ENCODE assay signal across 8 mouse cellular contexts in the genomic region with DNA sequence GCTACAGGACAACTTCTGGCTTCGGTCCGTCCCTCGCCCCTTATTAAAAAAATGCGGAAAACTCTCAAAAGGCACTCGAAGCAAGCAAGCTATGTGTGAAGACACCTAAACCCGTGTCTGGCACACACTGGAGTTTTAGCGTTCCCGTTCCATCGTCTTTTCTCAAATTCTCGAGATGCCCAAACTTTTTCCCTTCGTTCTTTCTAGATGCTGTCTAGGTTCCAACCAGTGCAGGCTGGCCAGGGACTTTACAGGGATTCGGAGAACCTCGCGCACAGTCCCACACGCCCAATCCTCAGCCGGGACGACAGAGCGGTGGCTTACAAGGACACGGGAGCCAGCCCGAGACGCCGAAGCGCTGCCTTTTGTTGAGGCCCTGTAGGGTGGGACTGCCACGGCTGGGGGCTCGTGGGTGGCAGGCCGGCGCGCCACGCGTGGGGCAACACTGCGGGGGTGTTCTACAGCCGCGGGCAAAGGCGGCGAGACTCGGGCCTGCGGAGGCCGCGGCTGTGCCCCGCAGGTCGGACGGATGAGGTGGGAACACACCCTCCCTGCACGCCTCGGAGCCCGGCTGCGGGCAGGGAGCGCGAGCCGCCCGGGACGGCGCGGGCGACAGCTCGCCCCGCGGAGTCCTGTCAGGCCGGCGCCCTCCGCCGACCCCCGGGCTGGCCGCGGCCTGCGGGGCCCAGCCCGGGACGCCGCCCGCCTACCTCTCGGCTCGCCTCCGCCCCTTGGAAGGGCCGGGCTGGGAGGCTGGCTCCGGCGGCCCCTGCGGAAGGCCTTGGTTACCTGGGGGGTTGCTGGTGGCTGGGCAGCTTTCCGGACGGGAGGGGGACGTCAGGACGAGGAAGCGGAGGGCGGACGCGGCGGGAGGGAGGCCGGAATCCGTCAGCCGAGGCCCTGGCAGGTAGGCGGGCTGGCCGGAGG. TPM values are rescaled to one million over a fixed set of nuclear protein-coding genes. Genes with fewer than 3 reads are reported as not detected.
DNase-seq lines count a peak whose midpoint lies in the region; ATAC-seq and TF ChIP-seq lines count a peak whose summit lies in the region.

No protein-coding gene starts in this region.

- peak; percentile 51 for ATAC-seq in inflammation-experienced regulatory T-cells, adult 6 months
- ATAC-seq in limb, embryonic 13.5 days (ENCODE audit: low FRiP score, low read depth), result peak; percentile 80
- peak; percentile 76 for ATAC-seq in midbrain, embryonic 14.5 days (ENCODE audit: low FRiP score, low TSS enrichment)
- peak; percentile 76 for ATAC-seq in stomach, embryonic 15.5 days (ENCODE audit: insufficient read depth, low FRiP score, low read depth)

- intact Hi-C loops in gastrocnemius, adult 2 months (cut with DNase I), result no loop called here

- peaks cover 15% of the 10 kb centered on the region for H3K4me1 ChIP-seq in limb, embryonic 13.5 days
- H3K4me1 ChIP-seq in midbrain, embryonic 14.5 days (ENCODE audit: control insufficient read depth, insufficient read depth, low read length), result peaks cover 20% of the 10 kb centered on the region
- H3K4me1 ChIP-seq in stomach, embryonic 15.5 days, result peaks cover 6% of the 10 kb centered on the region; the same call in 1 of the 2 replicates

- H3K9ac ChIP-seq in limb, embryonic 13.5 days, result peak overlapping the region; percentile 100
- peak overlapping the region; percentile 99 for H3K9ac ChIP-seq in midbrain, embryonic 14.5 days (replicated peaks; ENCODE audit: low read length)
- peak overlapping the region; percentile 96 for H3K9ac ChIP-seq in stomach, embryonic 15.5 days

- peak; percentile 43 for DNase-seq in ovary, postnatal 14 days (ENCODE audit: low spot score)
- no peak for DNase-seq in ovary, postnatal 36 days (ENCODE audit: low spot score)
- peak; percentile 68 for DNase-seq in cerebellum, adult 9-11 months
- DNase-seq in gastrocnemius, adult 2 months, result peak; percentile 59
- DNase-seq in midbrain, embryonic 14.5 days, result peak; percentile 59

- WGBS in limb, embryonic 13.5 days, result under 1% methylated on average over 84 of the region's 90 CpGs
- WGBS in midbrain, embryonic 14.5 days, result under 1% methylated on average over 89 of the region's 90 CpGs
- WGBS in stomach, embryonic 15.5 days, result under 1% methylated on average over 80 of the region's 90 CpGs

- TF ChIP-seq CTCF in gastrocnemius, adult 2 months (IDR thresholded peaks at IDR 0.05), result no peak

- no peaks in the 10 kb centered on the region for H3K9me3 ChIP-seq in limb, embryonic 13.5 days
- H3K9me3 ChIP-seq in midbrain, embryonic 14.5 days (ENCODE audit: control insufficient read depth, low read length), result no peaks in the 10 kb centered on the region
- H3K9me3 ChIP-seq in stomach, embryonic 15.5 days, result no peaks in the 10 kb centered on the region

- peak overlapping the region; percentile 100 for H3K27ac ChIP-seq in gastrocnemius, adult 2 months
- H3K27ac ChIP-seq in limb, embryonic 13.5 days, result peak overlapping the region; percentile 98
- peak overlapping the region; percentile 98 for H3K27ac ChIP-seq in midbrain, embryonic 14.5 days (replicated peaks; ENCODE audit: low read depth, low read length)
- peak overlapping the region; percentile 98 for H3K27ac ChIP-seq in stomach, embryonic 15.5 days

- H3K36me3 ChIP-seq in limb, embryonic 13.5 days, result 0 out of 2 replicates have a peak, but pooled peaks cover 2% of the 10 kb centered on the region
- H3K36me3 ChIP-seq in midbrain, embryonic 14.5 days (ENCODE audit: control insufficient read depth, insufficient read depth, low read length), result no peaks in the 10 kb centered on the region
- H3K36me3 ChIP-seq in stomach, embryonic 15.5 days, result no peaks in the 10 kb centered on the region

- H3K4me3 ChIP-seq in gastrocnemius, adult 2 months, result peak overlapping the region; percentile 85
- H3K4me3 ChIP-seq in limb, embryonic 13.5 days, result peak overlapping the region; percentile 100
- H3K4me3 ChIP-seq in midbrain, embryonic 14.5 days (replicated peaks; ENCODE audit: low read depth, low read length), result peak overlapping the region; percentile 99
- H3K4me3 ChIP-seq in stomach, embryonic 15.5 days (replicated peaks), result peak overlapping the region; percentile 96

- H3K27me3 ChIP-seq in limb, embryonic 13.5 days, result peaks cover 5% of the 10 kb centered on the region
- no peaks in the 10 kb centered on the region for H3K27me3 ChIP-seq in midbrain, embryonic 14.5 days (ENCODE audit: control insufficient read depth, insufficient read depth, low read length)
- no peaks in the 10 kb centered on the region for H3K27me3 ChIP-seq in stomach, embryonic 15.5 days (replicated peaks)

- H3K4me2 ChIP-seq in limb, embryonic 13.5 days (replicated peaks), result peak overlapping the region; percentile 93
- peak overlapping the region; percentile 70 for H3K4me2 ChIP-seq in midbrain, embryonic 14.5 days (ENCODE audit: low read length)
- peak overlapping the region; percentile 81 for H3K4me2 ChIP-seq in stomach, embryonic 15.5 days

RNA-seq across cellular contexts. Expression of gene Rab14, which starts 0.7 kb away (rescaled TPM):
- total RNA-seq in gastrocnemius, adult 2 months (2021), result 10 to 100 TPM; 87.9 to 91.5 TPM
- 100 to 1,000 TPM; 103 to 133 (median 130) TPM for polyA plus RNA-seq in inflammation-experienced regulatory T-cells, adult 6 months (2017; shearing (Covaris generic))
- polyA plus RNA-seq in limb, embryonic 13.5 days (2015; fragmentation: Nextera tagmentation; extraction: Ambion mirVana), result 353 and 356 TPM in 2 replicates
- polyA plus RNA-seq in midbrain, embryonic 14.5 days (2014; fragmentation: Nextera tagmentation; extraction: Ambion mirVana), result 401 and 415 TPM in 2 replicates
- 283 and 304 TPM in 2 replicates for polyA plus RNA-seq in stomach, embryonic 15.5 days (2015; fragmentation: Nextera tagmentation; extraction: Ambion mirVana)

RNA-seq across cellular contexts. Expression of gene Gsn, which starts 55.9 kb away (rescaled TPM):
- total RNA-seq in gastrocnemius, adult 2 months (2021), result 100 to 1,000 TPM; 676 to 777 TPM
- 10 to 100 TPM; 16.2 to 28.8 (median 25.4) TPM for polyA plus RNA-seq in inflammation-experienced regulatory T-cells, adult 6 months (2017; shearing (Covaris generic))
- polyA plus RNA-seq in limb, embryonic 13.5 days (2015; fragmentation: Nextera tagmentation; extraction: Ambion mirVana), result 113 and 118 TPM in 2 replicates
- 8.8 and 18.9 TPM in 2 replicates for polyA plus RNA-seq in midbrain, embryonic 14.5 days (2014; fragmentation: Nextera tagmentation; extraction: Ambion mirVana)
- polyA plus RNA-seq in stomach, embryonic 15.5 days (2015; fragmentation: Nextera tagmentation; extraction: Ambion mirVana), result 233 and 253 TPM in 2 replicates
